Mouse (Mus musculus) megakaryocyte, embryonic 14.5 days (primary cell): ENCODE results near the gene Vmp1. TPM values are rescaled to one million over a fixed set of nuclear protein-coding genes. Genes with fewer than 3 reads are reported as not detected.
A peak's percentile ranks its signal among the peaks of the same experiment; 100 is the strongest.

Experiments used
- H3K27me3 ChIP-seq: replicated peaks from 2 replicates; pipeline ENCODE3; 2012; ENCODE audit warnings: inconsistent platforms
- H3K36me3 ChIP-seq: replicated peaks from 2 replicates; pipeline ENCODE3; 2012; ENCODE audit warnings: low read length, inconsistent platforms, mixed read lengths
- H3K4me1 ChIP-seq: 2 replicates; pipeline ENCODE4 v1.6.1; 2012; ENCODE audit warnings: inconsistent platforms
- H3K4me3 ChIP-seq: replicated peaks from 2 replicates; pipeline ENCODE3; 2012; ENCODE audit warnings: moderate library complexity, mild to moderate bottlenecking, inconsistent platforms
- H3K9me3 ChIP-seq: 2 replicates; pipeline ENCODE4 v1.6.1; 2012; ENCODE audit warnings: inconsistent platforms
- FLI1 ChIP-seq: IDR thresholded peaks from 2 replicates; pipeline ENCODE4 v1.6.1; 2012; ENCODE audit warnings: low read length, inconsistent platforms, mixed read lengths
- GATA1 ChIP-seq: IDR thresholded peaks from 3 replicates; pipeline ENCODE4 v1.6.1; 2012; ENCODE audit warnings: mixed read lengths, low read length, inconsistent platforms, borderline replicate concordance
- polyA plus RNA-seq: library from polyadenylated mRNA; stranded (reverse); fragments of >175 nt; gene quantifications from 2 replicates; pipeline ENCODE4 v1.2.3, GENCODE M21; 2012; ENCODE audit warnings: low replicate concordance; ENCODE audit not compliant: insufficient read depth

Gene Vmp1
- polyA plus RNA-seq, 1 experiment, result 25.4 TPM

DNA sequence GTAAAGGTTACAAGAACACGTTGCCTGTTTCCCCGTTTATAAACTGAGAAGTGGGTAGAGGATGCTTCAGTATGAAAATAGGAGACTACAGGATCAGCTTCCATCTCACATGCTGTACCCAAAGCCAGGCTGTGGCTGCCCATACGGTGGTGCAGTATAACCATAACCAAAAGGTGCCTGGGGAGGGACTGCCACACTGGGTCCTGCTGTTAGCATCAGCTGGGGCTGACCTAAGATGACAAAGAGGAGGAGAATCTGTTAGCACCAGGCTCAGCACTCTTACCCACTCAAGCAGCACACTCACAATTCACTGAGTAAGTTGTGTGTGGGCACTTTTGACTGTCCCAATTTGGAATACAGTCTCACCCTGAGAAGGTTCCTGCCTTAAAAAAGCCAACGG, 11.8 kb upstream of the Vmp1 start:
- Histone ChIP-seq H3K4me1 (no peaks in the 10 kb centered on the region), H3K27me3 (no peaks in the 10 kb centered on the region), H3K9me3 (no peaks in the 10 kb centered on the region), H3K4me3 (no peak overlapping the region), H3K36me3 (peaks cover 100% of the 10 kb centered on the region)
- TF ChIP-seq GATA1 (no peak), FLI1 (no peak)

- no peaks in the 10 kb centered on the region for H3K27me3 ChIP-seq
- no peaks in the 10 kb centered on the region for H3K9me3 ChIP-seq
- H3K4me1 ChIP-seq, result peaks cover 3% of the 10 kb centered on the region
- TF ChIP-seq GATA1, result no peak
- peaks cover 97% of the 10 kb centered on the region for H3K36me3 ChIP-seq
- no peak overlapping the region for H3K4me3 ChIP-seq
These were observed 8.9 kb upstream of the Vmp1 start for GRCm38 (mm10) chr11:86692546-86692945.

- Histone ChIP-seq H3K36me3 (peaks cover 95% of the 10 kb centered on the region), H3K4me1 (peaks cover 8% of the 10 kb centered on the region)
These were observed 8.3 kb upstream of the Vmp1 start for GRCm38 (mm10) chr11:86691956-86692355.

GRCm38 (mm10) chr11:86691482-86691881, 7.8 kb upstream of the Vmp1 start:
- H3K27me3 ChIP-seq, result no peaks in the 10 kb centered on the region
- no peak overlapping the region for H3K4me3 ChIP-seq
- TF ChIP-seq FLI1 (no peak), GATA1 (no peak)
- peaks cover 93% of the 10 kb centered on the region for H3K36me3 ChIP-seq
- H3K9me3 ChIP-seq, result no peaks in the 10 kb centered on the region
- peaks cover 12% of the 10 kb centered on the region for H3K4me1 ChIP-seq

More at GRCm38 (mm10) chr11:86691956-86692355, 8.3 kb upstream of the Vmp1 start:
- Histone ChIP-seq H3K27me3 (no peaks in the 10 kb centered on the region), H3K4me3 (no peak overlapping the region), H3K9me3 (no peaks in the 10 kb centered on the region)
- no peak for TF ChIP-seq FLI1
- no peak for TF ChIP-seq GATA1

DNA sequence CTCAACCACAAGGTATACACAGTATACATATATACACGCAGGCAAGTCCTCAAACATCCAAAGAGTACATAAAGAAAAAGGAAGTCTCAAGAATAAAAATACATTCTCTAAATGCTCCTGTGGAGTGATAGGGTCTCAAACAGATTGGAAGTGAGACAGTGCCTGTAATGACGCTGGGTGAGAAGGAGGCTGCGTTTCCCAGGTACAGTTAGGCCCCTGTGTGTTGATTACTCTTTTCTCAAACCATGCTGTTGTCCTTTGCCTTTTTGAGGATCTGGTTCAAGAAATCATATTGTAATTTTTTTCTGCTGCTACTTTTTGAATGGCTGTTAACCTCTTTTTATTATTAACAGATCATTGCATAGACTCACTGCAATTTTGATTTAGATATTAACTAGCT, 6.7 kb upstream of the Vmp1 start:
- Histone ChIP-seq H3K4me1 (peaks cover 20% of the 10 kb centered on the region), H3K27me3 (no peaks in the 10 kb centered on the region), H3K9me3 (no peaks in the 10 kb centered on the region), H3K36me3 (peaks cover 82% of the 10 kb centered on the region), H3K4me3 (no peak overlapping the region)
- TF ChIP-seq GATA1 (no peak), FLI1 (no peak)

DNA sequence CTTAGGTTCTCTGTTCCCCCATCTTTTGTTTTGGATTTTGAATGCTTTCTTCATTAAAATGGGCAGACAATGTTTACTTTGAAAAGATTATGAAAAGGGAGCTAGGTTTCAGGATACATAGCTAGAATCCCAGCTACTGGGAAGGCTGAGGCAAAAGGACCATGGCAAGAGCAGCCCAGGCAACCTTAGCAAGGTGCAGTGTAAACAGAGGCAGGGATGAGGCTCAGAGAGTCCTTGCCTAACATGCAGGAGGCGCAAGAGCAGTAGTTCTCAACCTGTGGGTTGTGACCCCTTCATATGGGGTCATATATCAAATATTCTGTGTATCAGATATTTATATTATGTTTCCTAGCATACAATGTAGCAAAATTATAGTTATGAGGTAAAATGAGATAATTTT, 1.7 kb upstream of the Vmp1 start:
- no peaks in the 10 kb centered on the region for H3K27me3 ChIP-seq
- H3K4me3 ChIP-seq, result peak overlapping the region; percentile 83
- no peaks in the 10 kb centered on the region for H3K9me3 ChIP-seq
- H3K36me3 ChIP-seq, result peaks cover 32% of the 10 kb centered on the region
- peaks cover 43% of the 10 kb centered on the region for H3K4me1 ChIP-seq
- TF ChIP-seq FLI1, result no peak
- no peak for TF ChIP-seq GATA1

- H3K27me3 ChIP-seq, result no peaks in the 10 kb centered on the region
- TF ChIP-seq FLI1, result no peak
- TF ChIP-seq GATA1, result no peak
- H3K4me1 ChIP-seq, result peaks cover 47% of the 10 kb centered on the region
- peak overlapping the region; percentile 99 for H3K4me3 ChIP-seq
- peaks cover 22% of the 10 kb centered on the region for H3K36me3 ChIP-seq
- H3K9me3 ChIP-seq, result no peaks in the 10 kb centered on the region
These were observed 733 bp upstream of the Vmp1 start for GRCm38 (mm10) chr11:86684126-86685012.

- no peaks in the 10 kb centered on the region for H3K27me3 ChIP-seq
- no peak for TF ChIP-seq FLI1
- H3K4me3 ChIP-seq, result peak overlapping the region; percentile 99
- H3K9me3 ChIP-seq, result no peaks in the 10 kb centered on the region
- peaks cover 52% of the 10 kb centered on the region for H3K4me1 ChIP-seq
- H3K36me3 ChIP-seq, result peaks cover 9% of the 10 kb centered on the region
These were observed 775 bp downstream of the Vmp1 start for GRCm38 (mm10) chr11:86682861-86683260.

DNA sequence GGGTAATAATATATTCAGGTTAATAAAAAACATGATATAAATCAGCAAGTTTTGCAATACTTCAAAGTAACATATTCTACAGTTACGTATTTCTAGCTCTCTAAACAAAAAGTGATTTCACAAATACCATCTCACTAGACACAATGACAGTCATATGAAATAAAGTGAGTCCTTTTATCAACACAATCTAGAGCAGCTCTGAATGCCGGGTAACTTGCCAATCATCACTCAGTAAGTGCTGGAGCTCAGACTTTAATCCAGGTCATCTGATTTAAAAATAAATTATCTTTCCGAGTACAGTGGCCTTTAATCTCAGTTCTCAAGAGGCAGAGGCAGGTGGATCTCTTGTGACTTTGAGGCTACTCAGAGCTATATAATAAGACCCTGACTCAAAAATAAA, 2.2 kb downstream of the Vmp1 start:
- H3K9me3 ChIP-seq, result no peaks in the 10 kb centered on the region
- TF ChIP-seq GATA1, result no peak
- TF ChIP-seq FLI1, result no peak
- H3K4me1 ChIP-seq, result peaks cover 43% of the 10 kb centered on the region
- H3K27me3 ChIP-seq, result no peaks in the 10 kb centered on the region
- peaks cover 10% of the 10 kb centered on the region for H3K36me3 ChIP-seq
- no peak overlapping the region for H3K4me3 ChIP-seq

GRCm38 (mm10) chr11:86680729-86681128, 2.9 kb downstream of the Vmp1 start:
- TF ChIP-seq FLI1, result no peak
- TF ChIP-seq GATA1, result no peak
- peaks cover 41% of the 10 kb centered on the region for H3K4me1 ChIP-seq
- H3K27me3 ChIP-seq, result no peaks in the 10 kb centered on the region
- H3K36me3 ChIP-seq, result peaks cover 11% of the 10 kb centered on the region
- H3K4me3 ChIP-seq, result no peak overlapping the region
- H3K9me3 ChIP-seq, result no peaks in the 10 kb centered on the region
